Mouse (Mus musculus): ENCODE results near the gene Clcn2. TPM values are rescaled to one million over a fixed set of nuclear protein-coding genes. Genes with fewer than 3 reads are reported as not detected.

Gene Clcn2
- polyA plus RNA-seq, 1 experiment, result 5.8 TPM

DNA sequence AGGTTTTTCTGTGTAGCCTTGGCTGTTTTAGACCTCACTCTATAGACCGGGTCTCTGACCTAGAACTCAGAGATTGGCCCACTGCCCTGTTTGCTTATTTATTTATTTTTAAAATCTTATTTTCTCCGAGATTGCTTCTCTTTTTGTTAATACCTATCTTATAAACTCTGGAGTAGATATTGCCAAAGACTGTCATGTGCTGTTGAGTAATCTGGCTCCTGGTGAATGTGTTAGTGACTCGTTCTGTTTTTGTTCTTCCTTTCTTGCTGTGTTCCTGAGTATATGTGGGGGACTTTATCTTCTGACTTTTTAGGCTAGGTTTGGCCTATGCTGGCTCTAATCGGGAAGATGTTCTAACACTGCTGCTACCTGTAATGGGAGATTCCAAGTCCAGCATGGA, 59.9 kb downstream of the Clcn2 start:
- H3K4me3 ChIP-seq (ENCODE audit: insufficient read depth, poor library complexity, severe bottlenecking), result no peak overlapping the region
- H3ac ChIP-seq (ENCODE audit: control insufficient read depth, insufficient read length, low read depth), result no peak overlapping the region
- peaks cover 13% of the 10 kb centered on the region for H3K79me3 ChIP-seq (ENCODE audit: low read depth)
- peaks cover 95% of the 10 kb centered on the region for H3K36me3 ChIP-seq (ENCODE audit: control insufficient read depth, insufficient read depth)
- no peak for TF ChIP-seq CTCF (IDR thresholded peaks at IDR 0.05; ENCODE audit: control insufficient read depth, insufficient read depth, insufficient read length)
- TF ChIP-seq USF1 (IDR thresholded peaks at IDR 0.05; ENCODE audit: low read depth), result no peak
- TF ChIP-seq FOSL1 (IDR thresholded peaks at IDR 0.05; ENCODE audit: insufficient read depth, low read length, poor library complexity, severe bottlenecking), result no peak
- no peak for TF ChIP-seq MAX (IDR thresholded peaks at IDR 0.05)
- TF ChIP-seq MYOG (IDR thresholded peaks at IDR 0.05; ENCODE audit: control insufficient read depth, extremely low read depth, insufficient read length), result no peak
- TF ChIP-seq MYOD1 (IDR thresholded peaks at IDR 0.05; ENCODE audit: control insufficient read depth, insufficient read length, low read depth), result no peak
- no peak for TF ChIP-seq CEBPB (IDR thresholded peaks at IDR 0.05; ENCODE audit: low read depth)
- H3K79me2 ChIP-seq (ENCODE audit: control insufficient read depth, insufficient read depth), result peaks cover 31% of the 10 kb centered on the region
- H3K27me3 ChIP-seq (ENCODE audit: control insufficient read depth, insufficient read depth, insufficient read length), result no peaks in the 10 kb centered on the region

DNA sequence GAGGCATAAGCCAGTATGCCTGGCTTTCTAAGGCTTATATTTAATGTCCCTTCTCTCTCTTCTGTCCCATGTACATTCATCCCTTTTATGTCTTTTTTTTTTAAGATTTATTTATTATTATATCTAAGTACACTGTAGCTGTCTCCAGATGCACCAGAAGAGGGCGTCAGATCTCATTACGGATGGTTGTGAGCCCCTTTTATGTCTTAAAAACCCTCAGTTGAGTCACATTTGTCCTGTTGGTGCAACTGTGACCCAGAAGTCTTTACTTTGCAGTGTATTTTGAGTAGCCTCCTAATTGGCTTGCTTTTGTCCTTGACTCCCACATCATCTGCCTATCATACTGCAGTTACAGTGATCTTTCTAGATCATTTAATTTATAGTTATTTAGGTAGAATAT, 64.2 kb downstream of the Clcn2 start:
- H3K79me2 ChIP-seq (ENCODE audit: control insufficient read depth, insufficient read depth), result peaks cover 44% of the 10 kb centered on the region
- peaks cover 59% of the 10 kb centered on the region for H3K36me3 ChIP-seq (ENCODE audit: control insufficient read depth, insufficient read depth)
- H3K4me3 ChIP-seq (ENCODE audit: insufficient read depth, poor library complexity, severe bottlenecking), result no peak overlapping the region
- no peak for TF ChIP-seq MAX (IDR thresholded peaks at IDR 0.05)
- TF ChIP-seq MYOD1 (IDR thresholded peaks at IDR 0.05; ENCODE audit: control insufficient read depth, insufficient read length, low read depth), result no peak
- TF ChIP-seq MYOG (IDR thresholded peaks at IDR 0.05; ENCODE audit: control insufficient read depth, extremely low read depth, insufficient read length), result no peak
- no peak for TF ChIP-seq CTCF (IDR thresholded peaks at IDR 0.05; ENCODE audit: control insufficient read depth, insufficient read depth, insufficient read length)
- no peak for TF ChIP-seq FOSL1 (IDR thresholded peaks at IDR 0.05; ENCODE audit: insufficient read depth, low read length, poor library complexity, severe bottlenecking)
- no peak for TF ChIP-seq CEBPB (IDR thresholded peaks at IDR 0.05; ENCODE audit: low read depth)
- no peak for TF ChIP-seq USF1 (IDR thresholded peaks at IDR 0.05; ENCODE audit: low read depth)
- peaks cover 24% of the 10 kb centered on the region for H3K79me3 ChIP-seq (ENCODE audit: low read depth)
- H3ac ChIP-seq (ENCODE audit: control insufficient read depth, insufficient read length, low read depth), result no peak overlapping the region
- no peaks in the 10 kb centered on the region for H3K27me3 ChIP-seq (ENCODE audit: control insufficient read depth, insufficient read depth, insufficient read length)

Other genes starting within 250 kb of the Clcn2 start
- gene Eif2b5, start 218.9 kb downstream of the Clcn2 start, polyA plus RNA-seq (2012; fragmentation: generic; extraction: Trizol), result 108 TPM
- gene Dvl3, start 200.8 kb downstream of the Clcn2 start, polyA plus RNA-seq (2012; fragmentation: generic; extraction: Trizol), result 15.8 TPM
- 556 TPM for gene Ap2m1, start 182.3 kb downstream of the Clcn2 start, polyA plus RNA-seq (2012; fragmentation: generic; extraction: Trizol)
- 37.1 TPM for gene Abcf3, start 169.2 kb downstream of the Clcn2 start, polyA plus RNA-seq (2012; fragmentation: generic; extraction: Trizol)
- 0.11 TPM for gene Vwa5b2, start 128.3 kb downstream of the Clcn2 start, polyA plus RNA-seq (2012; fragmentation: generic; extraction: Trizol)
- gene Eef1akmt4, start 106.2 kb downstream of the Clcn2 start, polyA plus RNA-seq (2012; fragmentation: generic; extraction: Trizol), result 32.5 TPM
- gene Gm49333, start 106.1 kb downstream of the Clcn2 start, polyA plus RNA-seq (2012; fragmentation: generic; extraction: Trizol), result not detected
- 35.4 TPM for gene Alg3, start 106.0 kb downstream of the Clcn2 start, polyA plus RNA-seq (2012; fragmentation: generic; extraction: Trizol)
- gene Camk2n2, start 96.5 kb downstream of the Clcn2 start, polyA plus RNA-seq (2012; fragmentation: generic; extraction: Trizol), result 6.7 TPM
- 5.0 TPM for gene Ece2, start 87.9 kb downstream of the Clcn2 start, polyA plus RNA-seq (2012; fragmentation: generic; extraction: Trizol)
- gene Psmd2, start 66.1 kb downstream of the Clcn2 start, polyA plus RNA-seq (2012; fragmentation: generic; extraction: Trizol), result 297 TPM
- gene Eif4g1, start 49.4 kb downstream of the Clcn2 start, polyA plus RNA-seq (2012; fragmentation: generic; extraction: Trizol), result 342 TPM
- 0.05 TPM for gene Fam131a, start 24.5 kb downstream of the Clcn2 start, polyA plus RNA-seq (2012; fragmentation: generic; extraction: Trizol)
- gene Polr2h, start 81 bp downstream of the Clcn2 start, polyA plus RNA-seq (2012; fragmentation: generic; extraction: Trizol), result 104 TPM
- 0.63 TPM for gene Chrd, start 15.4 kb upstream of the Clcn2 start, polyA plus RNA-seq (2012; fragmentation: generic; extraction: Trizol)
- 0.15 TPM for gene Thpo, start 16.8 kb upstream of the Clcn2 start, polyA plus RNA-seq (2012; fragmentation: generic; extraction: Trizol)